Mouse (Mus musculus): ENCODE measurements around the gene Ralgps1. TPM values are rescaled to one million over a fixed set of nuclear protein-coding genes. Genes with fewer than 3 reads are reported as not detected.

Gene Ralgps1
- polyA plus RNA-seq, 1 experiment from 2014 or later = 1.8 TPM

DNA sequence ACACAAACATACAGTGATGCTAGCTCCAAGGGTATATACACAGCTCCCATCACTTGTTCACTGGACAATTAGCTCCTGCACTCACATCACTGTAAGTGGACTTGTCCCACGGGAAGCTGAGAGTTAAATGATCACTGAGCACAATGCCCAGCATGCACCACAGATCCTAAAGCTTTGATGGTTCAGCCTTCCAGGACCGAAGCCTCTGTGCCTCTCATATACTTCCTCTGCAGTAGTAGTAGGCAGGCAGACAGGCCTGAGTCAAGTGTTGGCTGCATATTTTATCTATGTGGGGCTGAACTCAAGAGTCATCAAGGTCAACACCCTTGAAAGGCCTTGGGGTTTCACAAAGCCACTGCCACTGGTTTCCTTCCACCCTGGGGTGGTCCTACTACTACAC lies 49.6 kb downstream of the Ralgps1 start:
- no peak for TF ChIP-seq CTCF (IDR thresholded peaks at IDR 0.05)
- no peak for TF ChIP-seq EP300 (IDR thresholded peaks at IDR 0.05)
- ATAC-seq = no peak
- Histone ChIP-seq H3K36me3 (ENCODE audit: insufficient read depth, low read length) (no peaks in the 10 kb centered on the region), H3K4me3 (ENCODE audit: low read depth, low read length) (no peak overlapping the region), H3K9me3 (ENCODE audit: low read length) (no peaks in the 10 kb centered on the region), H3K27me3 (replicated peaks; ENCODE audit: insufficient read depth, low read length) (no peaks in the 10 kb centered on the region), H3K4me1 (ENCODE audit: insufficient read depth, low read depth, low read length) (no peaks in the 10 kb centered on the region), H3K9ac (replicated peaks; ENCODE audit: low read depth) (no peak overlapping the region), H3K4me2 (replicated peaks; ENCODE audit: low read depth, low read length) (no peak overlapping the region), H3K27ac (ENCODE audit: low read length) (no peak overlapping the region)
- WGBS = 69% methylated on average over 2 of the region's 2 CpGs
- no peak for DNase-seq (ENCODE audit: low spot score)

DNA sequence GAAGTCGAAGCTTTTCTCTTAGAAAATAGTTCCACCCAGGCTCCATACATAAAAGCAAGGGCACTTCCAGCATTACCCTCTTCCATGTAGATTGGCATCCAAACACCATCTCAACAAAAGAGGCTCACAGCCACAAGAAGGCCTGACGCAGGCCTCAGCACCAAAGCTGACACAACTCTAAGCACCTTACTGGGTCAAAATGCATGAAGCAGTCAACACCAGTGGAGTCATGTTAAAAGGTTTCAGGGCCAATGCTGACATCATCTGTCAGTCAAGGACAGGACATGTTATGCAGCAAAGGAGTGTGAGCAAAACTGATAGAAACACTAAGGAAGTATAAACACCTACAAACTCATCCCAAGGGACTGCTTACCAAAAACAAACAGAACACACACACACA lies 50.3 kb downstream of the Ralgps1 start:
- no peak for TF ChIP-seq CTCF (IDR thresholded peaks at IDR 0.05)
- TF ChIP-seq EP300 (IDR thresholded peaks at IDR 0.05) = no peak
- H3K4me3 ChIP-seq (ENCODE audit: low read depth, low read length) = no peak overlapping the region
- H3K4me2 ChIP-seq (replicated peaks; ENCODE audit: low read depth, low read length) = no peak overlapping the region
- H3K9me3 ChIP-seq (ENCODE audit: low read length) = no peaks in the 10 kb centered on the region
- no peak overlapping the region for H3K27ac ChIP-seq (ENCODE audit: low read length)
- DNase-seq (ENCODE audit: low spot score) (no peak), ATAC-seq (no peak)
- 87% methylated on average over 2 of the region's 2 CpGs for WGBS
- no peaks in the 10 kb centered on the region for H3K4me1 ChIP-seq (ENCODE audit: insufficient read depth, low read depth, low read length)
- no peaks in the 10 kb centered on the region for H3K27me3 ChIP-seq (replicated peaks; ENCODE audit: insufficient read depth, low read length)
- no peak overlapping the region for H3K9ac ChIP-seq (replicated peaks; ENCODE audit: low read depth)
- H3K36me3 ChIP-seq (ENCODE audit: insufficient read depth, low read length) = no peaks in the 10 kb centered on the region

DNA sequence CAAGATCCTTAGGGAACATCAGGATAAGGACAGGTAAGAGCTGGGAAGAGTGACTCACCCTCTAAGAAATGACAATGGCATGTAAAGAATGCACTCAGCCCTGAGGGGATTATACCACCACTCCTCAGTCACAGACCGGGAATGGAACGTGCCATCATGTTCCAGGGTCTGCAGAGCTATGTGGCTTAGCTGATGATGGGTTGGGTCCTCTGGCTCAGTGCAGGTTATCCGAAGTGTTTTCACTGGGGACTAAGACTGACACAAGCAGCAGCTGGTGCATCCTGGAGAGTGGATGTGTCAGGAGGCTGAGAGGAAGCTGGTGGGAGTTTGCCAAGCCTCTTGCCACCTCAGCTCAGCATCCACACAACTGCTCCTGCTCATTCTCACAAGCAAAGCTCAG lies 50.7 kb downstream of the Ralgps1 start:
- Histone ChIP-seq H3K4me3 (ENCODE audit: low read depth, low read length) (no peak overlapping the region), H3K4me2 (replicated peaks; ENCODE audit: low read depth, low read length) (no peak overlapping the region), H3K27ac (ENCODE audit: low read length) (no peak overlapping the region), H3K36me3 (ENCODE audit: insufficient read depth, low read length) (no peaks in the 10 kb centered on the region), H3K27me3 (replicated peaks; ENCODE audit: insufficient read depth, low read length) (no peaks in the 10 kb centered on the region), H3K9me3 (ENCODE audit: low read length) (no peaks in the 10 kb centered on the region), H3K9ac (replicated peaks; ENCODE audit: low read depth) (no peak overlapping the region), H3K4me1 (ENCODE audit: insufficient read depth, low read depth, low read length) (no peaks in the 10 kb centered on the region)
- no peak for ATAC-seq
- TF ChIP-seq CTCF (IDR thresholded peaks at IDR 0.05) = no peak
- peak; percentile 57; the same call in 1 of the 2 replicates for TF ChIP-seq EP300 (IDR thresholded peaks at IDR 0.05)
- WGBS = 34% methylated on average over 3 of the region's 3 CpGs
- no peak for DNase-seq (ENCODE audit: low spot score)

DNA sequence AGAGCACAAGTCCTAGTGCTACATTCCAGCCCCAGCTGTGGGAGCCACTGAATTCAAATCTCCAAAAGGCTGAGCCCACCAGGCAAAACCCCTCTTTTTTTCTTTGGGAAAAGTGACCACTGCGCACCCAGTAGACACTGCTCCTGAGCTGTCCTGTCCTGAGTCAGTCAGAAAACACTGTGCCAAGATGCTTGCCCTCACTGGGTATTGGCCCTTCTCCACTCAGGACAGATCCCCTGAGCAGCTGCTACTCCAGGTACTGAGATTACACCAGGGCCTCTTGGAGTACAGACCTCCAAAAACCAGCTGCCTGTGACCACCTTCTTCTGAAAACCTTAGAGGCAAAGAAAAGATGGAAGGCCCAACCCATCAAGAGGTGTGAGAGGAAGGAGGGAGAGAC lies 51.4 kb downstream of the Ralgps1 start:
- Histone ChIP-seq H3K27me3 (replicated peaks; ENCODE audit: insufficient read depth, low read length) (no peaks in the 10 kb centered on the region), H3K4me2 (replicated peaks; ENCODE audit: low read depth, low read length) (no peak overlapping the region), H3K4me1 (ENCODE audit: insufficient read depth, low read depth, low read length) (no peaks in the 10 kb centered on the region), H3K9me3 (ENCODE audit: low read length) (no peaks in the 10 kb centered on the region), H3K9ac (replicated peaks; ENCODE audit: low read depth) (no peak overlapping the region), H3K27ac (ENCODE audit: low read length) (no peak overlapping the region), H3K36me3 (ENCODE audit: insufficient read depth, low read length) (no peaks in the 10 kb centered on the region), H3K4me3 (ENCODE audit: low read depth, low read length) (no peak overlapping the region)
- TF ChIP-seq EP300 (IDR thresholded peaks at IDR 0.05) (no peak), CTCF (IDR thresholded peaks at IDR 0.05) (no peak)
- 89% methylated on average over 1 of the region's 1 CpGs for WGBS
- ATAC-seq (no peak), DNase-seq (ENCODE audit: low spot score) (no peak)

DNA sequence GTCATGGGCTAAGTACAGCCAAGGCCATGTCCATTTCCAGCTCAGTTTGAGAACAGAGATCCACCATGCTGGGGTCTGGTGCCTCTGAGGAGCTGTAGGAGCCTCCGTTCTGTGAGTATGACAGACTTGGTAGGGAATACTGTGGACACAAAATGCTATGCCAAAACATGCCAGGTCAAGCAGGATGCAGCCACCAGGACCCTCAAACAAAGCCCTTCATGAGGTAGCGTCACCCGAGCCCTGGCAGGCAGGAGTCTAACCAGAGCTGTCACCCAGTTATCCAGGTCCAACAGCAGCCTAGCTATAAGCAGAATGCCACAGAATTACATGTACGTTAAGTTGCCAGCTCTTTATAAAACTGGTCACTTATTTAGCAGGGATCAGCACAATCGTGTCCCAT lies 51.8 kb downstream of the Ralgps1 start:
- no peaks in the 10 kb centered on the region for H3K9me3 ChIP-seq (ENCODE audit: low read length)
- no peak overlapping the region for H3K9ac ChIP-seq (replicated peaks; ENCODE audit: low read depth)
- H3K4me1 ChIP-seq (ENCODE audit: insufficient read depth, low read depth, low read length) = no peaks in the 10 kb centered on the region
- DNase-seq (ENCODE audit: low spot score) (no peak), ATAC-seq (no peak)
- TF ChIP-seq CTCF (IDR thresholded peaks at IDR 0.05) = no peak
- no peak for TF ChIP-seq EP300 (IDR thresholded peaks at IDR 0.05)
- no peaks in the 10 kb centered on the region for H3K27me3 ChIP-seq (replicated peaks; ENCODE audit: insufficient read depth, low read length)
- H3K27ac ChIP-seq (ENCODE audit: low read length) = no peak overlapping the region
- no peak overlapping the region for H3K4me2 ChIP-seq (replicated peaks; ENCODE audit: low read depth, low read length)
- H3K36me3 ChIP-seq (ENCODE audit: insufficient read depth, low read length) = no peaks in the 10 kb centered on the region
- H3K4me3 ChIP-seq (ENCODE audit: low read depth, low read length) = no peak overlapping the region
- WGBS = 79% methylated on average over 5 of the region's 5 CpGs

DNA sequence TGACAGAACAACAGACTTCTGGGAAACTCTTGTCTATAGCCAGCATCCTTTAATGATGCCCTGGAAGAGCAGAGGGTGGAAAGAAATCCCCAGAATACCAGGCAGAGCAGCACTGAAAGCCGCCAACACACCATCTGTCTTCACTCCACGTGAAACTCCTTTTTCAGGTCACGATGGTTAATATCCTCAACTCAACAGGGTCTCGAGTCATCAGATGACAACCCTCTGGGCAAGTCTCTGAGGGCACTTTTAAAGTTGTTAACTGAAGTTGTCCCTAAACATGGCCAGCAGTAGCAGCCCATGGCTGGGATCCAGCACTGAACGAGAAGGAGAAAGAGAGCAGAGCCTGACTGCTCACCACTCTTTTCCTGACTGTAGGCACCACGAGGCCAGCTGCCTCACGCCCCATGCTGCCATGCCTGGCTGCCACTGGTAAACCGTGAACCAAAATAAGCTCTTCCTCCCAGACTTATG lies 52.8 kb downstream of the Ralgps1 start:
- TF ChIP-seq EP300 (IDR thresholded peaks at IDR 0.05) (no peak), CTCF (IDR thresholded peaks at IDR 0.05) (no peak)
- Histone ChIP-seq H3K27me3 (replicated peaks; ENCODE audit: insufficient read depth, low read length) (no peaks in the 10 kb centered on the region), H3K9me3 (ENCODE audit: low read length) (no peaks in the 10 kb centered on the region), H3K9ac (replicated peaks; ENCODE audit: low read depth) (no peak overlapping the region), H3K4me1 (ENCODE audit: insufficient read depth, low read depth, low read length) (no peaks in the 10 kb centered on the region), H3K4me3 (ENCODE audit: low read depth, low read length) (no peak overlapping the region), H3K4me2 (replicated peaks; ENCODE audit: low read depth, low read length) (no peak overlapping the region), H3K27ac (ENCODE audit: low read length) (no peak overlapping the region), H3K36me3 (ENCODE audit: insufficient read depth, low read length) (no peaks in the 10 kb centered on the region)
- DNase-seq (ENCODE audit: low spot score) (no peak), ATAC-seq (no peak)
- 48% methylated on average over 8 of the region's 8 CpGs for WGBS

DNA sequence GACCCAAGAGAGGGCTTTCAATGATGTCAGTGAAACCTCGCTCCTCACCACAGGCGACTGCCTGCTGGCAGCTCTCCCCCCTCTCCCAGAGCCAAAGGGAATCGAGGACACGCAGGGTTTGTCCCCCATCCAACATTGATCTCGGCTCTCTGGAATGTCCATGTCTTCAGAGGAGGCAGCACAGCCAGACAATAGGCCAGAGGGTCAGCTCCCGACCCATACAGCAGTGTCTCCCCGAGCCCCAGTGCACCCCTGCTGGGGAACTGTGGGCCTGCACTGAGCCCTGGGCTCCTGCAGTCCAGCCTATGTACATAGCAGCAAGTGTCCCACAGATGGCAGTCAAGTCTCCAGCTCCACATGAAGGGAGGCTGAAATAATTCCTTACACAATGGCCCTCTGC lies 54.8 kb downstream of the Ralgps1 start:
- no peaks in the 10 kb centered on the region for H3K9me3 ChIP-seq (ENCODE audit: low read length)
- no peaks in the 10 kb centered on the region for H3K36me3 ChIP-seq (ENCODE audit: insufficient read depth, low read length)
- 31% methylated on average over 7 of the region's 7 CpGs for WGBS
- H3K4me2 ChIP-seq (replicated peaks; ENCODE audit: low read depth, low read length) = no peak overlapping the region
- H3K4me3 ChIP-seq (ENCODE audit: low read depth, low read length) = no peak overlapping the region
- H3K27ac ChIP-seq (ENCODE audit: low read length) = no peak overlapping the region
- ATAC-seq (peak; percentile 97), DNase-seq (ENCODE audit: low spot score) (peak; percentile 92)
- H3K4me1 ChIP-seq (ENCODE audit: insufficient read depth, low read depth, low read length) = no peaks in the 10 kb centered on the region
- H3K27me3 ChIP-seq (replicated peaks; ENCODE audit: insufficient read depth, low read length) = no peaks in the 10 kb centered on the region
- H3K9ac ChIP-seq (replicated peaks; ENCODE audit: low read depth) = no peak overlapping the region
- TF ChIP-seq CTCF (IDR thresholded peaks at IDR 0.05) = peak; percentile 98
- TF ChIP-seq EP300 (IDR thresholded peaks at IDR 0.05) = no peak
